Mouse (Mus musculus) brain, adult 2 months (tissue): ENCODE data around the gene Gm20795.
"Not testable (repeated sequence)": the region's sequence is repeated elsewhere in the genome, so short reads cannot be mapped to it uniquely, and the experiment has no call there.

Experiments
- DNase-seq: peaks from one replicate; pipeline ENCODE4 v3.0.0; 2011; ENCODE audit warnings: low read depth, low spot score

Gene Gm20795

DNA sequence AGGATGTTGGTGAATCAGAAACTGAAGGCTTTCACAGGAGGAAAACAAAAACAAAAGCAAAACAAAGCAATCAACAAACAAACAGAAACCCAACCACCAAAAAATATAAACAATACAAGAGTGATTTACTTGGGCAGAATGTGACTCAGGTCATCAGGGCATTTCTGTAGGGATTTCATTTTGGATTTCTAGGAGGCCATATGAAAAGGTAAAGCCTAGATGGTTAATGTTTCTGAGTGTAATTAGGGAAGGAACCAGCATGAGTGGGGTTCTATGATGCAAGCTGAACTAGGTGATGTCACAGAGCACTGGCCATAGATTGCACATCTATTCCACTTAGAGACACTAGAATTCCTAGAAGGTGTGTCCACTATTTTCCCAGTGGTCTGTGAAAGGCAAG, at the start of gene Gm20795:
Gene Gm20795 (plus strand): TSS at position 301 of the 400 bp plus-strand sequence.
- not testable (repeated sequence) for DNase-seq

GRCm38 (mm10) chrY:40775665-40776064, 29.0 kb upstream of the Gm20795 start, which contains the start of gene Gm21797:
Gm21797 (minus strand) TSS chrY:40775765.
- not testable (repeated sequence) for DNase-seq
